Mouse (Mus musculus): Measurements from ENCODE around the gene Olfr1201.

The Olfr1201 gene

DNA sequence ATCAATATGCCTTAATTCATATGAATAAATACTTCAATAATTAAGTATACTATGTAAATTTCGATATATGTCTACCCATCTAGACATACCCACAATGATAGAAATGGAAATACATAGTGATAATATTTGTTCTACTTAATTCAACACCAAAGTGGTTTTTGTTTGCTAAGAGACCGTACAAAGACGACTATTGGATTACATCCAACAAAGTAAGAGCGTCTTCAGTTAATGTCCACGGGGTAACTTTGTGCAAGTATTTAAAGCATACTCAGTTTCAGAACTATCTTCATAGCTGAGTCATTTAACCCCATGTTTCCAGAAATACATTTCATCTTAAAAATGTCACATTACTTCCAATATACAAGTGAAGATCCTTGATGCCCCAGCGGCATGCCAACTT, at the start of gene Olfr1201:
Gene Olfr1201, plus strand, starts transcription at position 301 of the 400 bp plus-strand sequence.
- DNase-seq: no peak

DNA sequence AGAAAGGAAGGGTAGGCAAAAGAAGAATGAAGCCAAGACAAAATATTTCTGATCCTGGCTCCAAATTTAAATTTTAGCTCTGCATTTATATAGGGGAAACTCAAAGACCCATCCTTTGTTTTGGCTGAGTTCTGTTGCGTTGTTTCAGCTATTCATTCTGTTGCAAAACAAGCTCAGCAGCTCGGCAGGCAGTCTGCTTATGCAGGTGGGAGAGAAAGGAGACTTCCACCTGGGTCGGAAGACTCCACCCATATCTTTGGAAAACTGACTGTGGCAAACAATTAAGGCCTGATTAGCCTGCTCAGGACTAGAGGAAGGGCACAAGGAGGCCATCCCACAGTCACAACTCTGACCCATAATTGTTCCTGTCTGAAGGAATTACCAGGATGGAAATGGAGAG, 49.5 kb upstream of the Olfr1201 start:
- DNase-seq: no peak

DNA sequence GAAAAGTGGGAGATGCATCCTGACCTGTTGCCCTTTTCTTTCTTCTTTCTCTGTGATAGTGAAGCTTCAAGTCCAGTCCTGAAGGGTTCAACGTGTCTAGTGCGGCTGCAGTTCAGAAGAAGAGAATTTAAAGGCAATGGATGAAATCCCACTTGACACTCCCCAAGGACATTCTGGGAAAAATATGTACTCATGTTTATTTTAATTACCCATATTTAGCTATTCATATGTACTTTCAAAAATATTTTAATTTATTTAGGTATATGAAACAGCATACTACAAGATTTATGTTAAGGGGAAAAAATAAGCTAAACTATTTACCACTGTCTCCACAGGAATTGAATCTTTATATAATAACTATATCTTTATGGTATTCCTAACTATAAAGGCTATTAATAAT, 41.6 kb upstream of the Olfr1201 start, which contains the start of gene Olfr1198:
Gene Olfr1198, minus strand, starts transcription at position 101 of the 400 bp plus-strand sequence.
- DNase-seq: no peak

DNA sequence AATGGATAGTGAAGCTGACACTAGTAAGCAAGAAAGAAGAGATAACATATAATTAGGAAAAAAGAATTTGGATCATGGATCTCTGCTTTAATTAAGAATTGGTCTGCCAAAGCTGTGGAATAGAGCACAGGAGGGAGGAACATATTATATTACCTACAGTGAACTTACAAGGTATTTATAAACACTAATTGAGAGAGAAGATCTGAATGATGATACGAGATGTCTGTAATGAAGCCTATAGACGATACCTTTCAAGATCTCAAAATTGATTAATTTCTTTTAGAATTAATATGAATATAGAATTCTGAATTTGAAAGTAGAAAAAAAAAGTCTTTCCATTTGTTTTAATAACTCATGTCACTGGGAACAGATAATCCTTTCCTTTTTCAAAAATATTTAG, 32.5 kb upstream of the Olfr1201 start, which contains the start of gene Olfr1199:
Gene Olfr1199, minus strand, starts transcription at position 101 of the 400 bp plus-strand sequence.
- DNase-seq: no peak

DNA sequence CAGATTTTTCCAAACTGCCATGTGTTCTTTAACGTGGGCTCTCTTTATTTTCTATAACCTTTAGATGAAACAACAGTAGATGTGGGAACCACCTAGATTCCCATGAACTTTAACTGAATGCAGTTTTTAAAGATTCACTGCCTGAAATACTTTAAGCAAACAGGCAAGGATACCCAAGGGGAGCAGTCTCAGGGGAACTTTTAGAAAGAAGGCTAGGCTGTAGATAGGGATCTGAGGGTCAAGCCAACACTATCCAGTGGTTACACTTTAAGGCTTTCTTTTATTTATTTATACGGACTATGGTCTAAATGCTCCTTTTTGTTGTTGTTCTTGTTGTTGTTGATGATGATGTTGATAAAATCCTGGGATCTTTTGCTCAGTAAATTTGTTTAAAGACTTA, 22.4 kb upstream of the Olfr1201 start, which contains the start of gene Olfr1200:
Gene Olfr1200, minus strand, starts transcription at position 101 of the 400 bp plus-strand sequence.
- DNase-seq: no peak

DNA sequence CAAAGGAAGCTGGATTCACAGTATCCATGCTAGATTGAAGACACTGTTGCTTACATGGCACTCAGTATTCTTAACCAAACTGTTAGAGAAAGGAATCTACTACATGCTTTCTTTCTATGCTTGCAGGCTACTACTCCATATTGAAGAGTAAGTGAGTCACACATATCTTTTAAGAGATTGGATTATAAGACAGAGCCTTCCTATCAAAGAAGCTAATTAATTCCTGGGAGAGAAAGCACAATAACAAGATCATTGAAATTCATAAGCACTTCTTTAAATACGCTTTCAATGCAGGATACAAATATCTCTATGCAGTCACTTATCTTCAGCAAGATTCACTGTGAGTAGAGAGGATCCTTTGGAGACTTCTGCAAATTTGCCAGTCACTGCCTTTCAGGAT, 21.4 kb downstream of the Olfr1201 start, which contains the start of gene Olfr1202:
Gene Olfr1202, plus strand, starts transcription at position 301 of the 400 bp plus-strand sequence.
- no peak for DNase-seq

DNA sequence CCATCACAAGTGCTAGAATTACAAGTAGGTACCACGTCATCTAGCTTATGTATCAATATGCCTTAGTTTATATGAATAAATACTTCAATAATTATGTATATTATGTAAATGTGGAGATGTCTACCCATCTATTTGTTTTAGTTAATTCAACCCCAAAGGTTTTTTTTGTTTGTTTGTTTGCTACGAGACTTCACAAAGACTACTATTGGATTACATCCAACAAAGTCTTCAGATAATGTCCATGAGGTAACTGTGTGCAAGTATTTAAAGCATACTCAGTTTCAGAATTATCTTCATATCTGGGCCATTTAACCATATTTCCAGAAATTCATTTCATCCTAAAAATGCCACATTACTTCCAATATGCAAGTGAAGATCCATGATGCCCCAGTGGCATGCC, 36.6 kb downstream of the Olfr1201 start, which contains the start of gene Olfr1205:
Gene Olfr1205, plus strand, starts transcription at position 301 of the 400 bp plus-strand sequence.
- no peak for DNase-seq

DNA sequence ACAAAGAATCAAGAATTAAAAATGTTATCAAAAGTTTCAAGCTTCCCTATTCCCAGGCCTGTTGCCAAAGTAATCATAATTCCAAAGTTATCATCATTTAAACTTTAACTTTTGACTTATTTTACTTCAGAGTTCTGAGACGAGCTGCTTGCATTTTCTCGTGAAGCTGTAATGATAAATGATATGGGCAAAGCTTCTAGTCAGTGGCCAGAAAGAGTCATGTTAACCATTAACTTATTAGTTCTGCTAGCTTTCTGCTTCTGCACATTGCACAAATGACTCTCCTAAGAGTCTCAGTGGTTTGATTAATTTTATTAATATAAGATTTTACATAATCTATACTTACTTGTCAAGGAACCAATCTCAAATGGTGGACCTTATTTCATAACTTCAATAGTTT, 45.6 kb downstream of the Olfr1201 start:
- no peak for DNase-seq

Measured in cerebellum, postnatal 14 days (tissue).